Mouse (Mus musculus): Measurements from ENCODE around the gene Gm10840. TPM values are rescaled to one million over a fixed set of nuclear protein-coding genes. Genes with fewer than 3 reads are reported as not detected.
A peak's percentile ranks its signal among the peaks of the same experiment; 100 is the strongest.

Gene Gm10840
- total and polyA plus RNA-seq, 2 experiments: not detected

GRCm38 (mm10) chr11:106151219-106151618 is 9.4 kb upstream of the Gm10840 start:
- peaks cover 12% of the 10 kb centered on the region for H3K4me1 ChIP-seq (ENCODE audit: control insufficient read depth, insufficient read depth, low read length)
- no peak overlapping the region for H3K4me3 ChIP-seq (ENCODE audit: insufficient read depth, low read depth, low read length)
- no peaks in the 10 kb centered on the region for H3K27me3 ChIP-seq (ENCODE audit: control insufficient read depth, insufficient read depth, low read length)
- H3K36me3 ChIP-seq (ENCODE audit: control insufficient read depth, insufficient read depth, low read length): peaks cover 39% of the 10 kb centered on the region
- DNase-seq (ENCODE audit: extremely low read depth, low read depth, low spot score): peak; percentile 41
- 40% methylated on average over 3 of the region's 3 CpGs for WGBS
- H3K9ac ChIP-seq (ENCODE audit: low read depth, low read length): no peak overlapping the region
- TF ChIP-seq POLR2A (IDR thresholded peaks at IDR 0.05; ENCODE audit: extremely low read depth, insufficient read depth, low read length): no peak
- no peak for TF ChIP-seq CTCF (IDR thresholded peaks at IDR 0.05; ENCODE audit: low read depth, low read length)
- no peak overlapping the region for H3K27ac ChIP-seq (replicated peaks; ENCODE audit: insufficient read depth, low read depth, low read length)
- H3K79me2 ChIP-seq (ENCODE audit: control insufficient read depth, insufficient read depth, low read length): no peaks in the 10 kb centered on the region

- no peak overlapping the region for H3K4me3 ChIP-seq (ENCODE audit: insufficient read depth, low read depth, low read length)
- WGBS: 92% methylated on average over 8 of the region's 8 CpGs
- DNase-seq (ENCODE audit: extremely low read depth, low read depth, low spot score): no peak
These were observed 8.5 kb upstream of the Gm10840 start for GRCm38 (mm10) chr11:106152132-106152531.

GRCm38 (mm10) chr11:106154091-106154490 is 6.6 kb upstream of the Gm10840 start:
- no peak overlapping the region for H3K27ac ChIP-seq (replicated peaks; ENCODE audit: insufficient read depth, low read depth, low read length)
- H3K36me3 ChIP-seq (ENCODE audit: control insufficient read depth, insufficient read depth, low read length): peaks cover 23% of the 10 kb centered on the region; the same call in 1 of the 2 replicates
- peaks cover 12% of the 10 kb centered on the region for H3K4me1 ChIP-seq (ENCODE audit: control insufficient read depth, insufficient read depth, low read length)
- H3K9ac ChIP-seq (ENCODE audit: low read depth, low read length): no peak overlapping the region
- DNase-seq (ENCODE audit: extremely low read depth, low read depth, low spot score): no peak
- 87% methylated on average over 5 of the region's 5 CpGs for WGBS
- no peaks in the 10 kb centered on the region for H3K27me3 ChIP-seq (ENCODE audit: control insufficient read depth, insufficient read depth, low read length)
- H3K79me2 ChIP-seq (ENCODE audit: control insufficient read depth, insufficient read depth, low read length): no peaks in the 10 kb centered on the region
- H3K4me3 ChIP-seq (ENCODE audit: insufficient read depth, low read depth, low read length): no peak overlapping the region
- no peak for TF ChIP-seq CTCF (IDR thresholded peaks at IDR 0.05; ENCODE audit: low read depth, low read length)
- no peak for TF ChIP-seq POLR2A (IDR thresholded peaks at IDR 0.05; ENCODE audit: extremely low read depth, insufficient read depth, low read length)

More at GRCm38 (mm10) chr11:106152132-106152531, 8.5 kb upstream of the Gm10840 start:
- Histone ChIP-seq H3K27ac (replicated peaks; ENCODE audit: insufficient read depth, low read depth, low read length) (no peak overlapping the region), H3K79me2 (ENCODE audit: control insufficient read depth, insufficient read depth, low read length) (no peaks in the 10 kb centered on the region), H3K4me1 (ENCODE audit: control insufficient read depth, insufficient read depth, low read length) (peaks cover 12% of the 10 kb centered on the region), H3K27me3 (ENCODE audit: control insufficient read depth, insufficient read depth, low read length) (no peaks in the 10 kb centered on the region), H3K36me3 (ENCODE audit: control insufficient read depth, insufficient read depth, low read length) (peaks cover 37% of the 10 kb centered on the region), H3K9ac (ENCODE audit: low read depth, low read length) (no peak overlapping the region)
- TF ChIP-seq POLR2A (IDR thresholded peaks at IDR 0.05; ENCODE audit: extremely low read depth, insufficient read depth, low read length) (no peak), CTCF (IDR thresholded peaks at IDR 0.05; ENCODE audit: low read depth, low read length) (no peak)

GRCm38 (mm10) chr11:106154770-106155169 is 5.9 kb upstream of the Gm10840 start:
- H3K9ac ChIP-seq (ENCODE audit: low read depth, low read length): no peak overlapping the region
- no peak for TF ChIP-seq CTCF (IDR thresholded peaks at IDR 0.05; ENCODE audit: low read depth, low read length)
- no peak for TF ChIP-seq POLR2A (IDR thresholded peaks at IDR 0.05; ENCODE audit: extremely low read depth, insufficient read depth, low read length)

GRCm38 (mm10) chr11:106155761-106156160 is 4.9 kb upstream of the Gm10840 start:
- H3K27me3 ChIP-seq (ENCODE audit: control insufficient read depth, insufficient read depth, low read length): no peaks in the 10 kb centered on the region
- WGBS: 67% methylated on average over 3 of the region's 3 CpGs
- DNase-seq (ENCODE audit: extremely low read depth, low read depth, low spot score): no peak
- no peak overlapping the region for H3K27ac ChIP-seq (replicated peaks; ENCODE audit: insufficient read depth, low read depth, low read length)
- peaks cover 9% of the 10 kb centered on the region; the same call in 1 of the 2 replicates for H3K36me3 ChIP-seq (ENCODE audit: control insufficient read depth, insufficient read depth, low read length)
- H3K4me3 ChIP-seq (ENCODE audit: insufficient read depth, low read depth, low read length): no peak overlapping the region
- H3K9ac ChIP-seq (ENCODE audit: low read depth, low read length): no peak overlapping the region
- H3K4me1 ChIP-seq (ENCODE audit: control insufficient read depth, insufficient read depth, low read length): peaks cover 13% of the 10 kb centered on the region
- TF ChIP-seq POLR2A (IDR thresholded peaks at IDR 0.05; ENCODE audit: extremely low read depth, insufficient read depth, low read length) (no peak), CTCF (IDR thresholded peaks at IDR 0.05; ENCODE audit: low read depth, low read length) (no peak)
- H3K79me2 ChIP-seq (ENCODE audit: control insufficient read depth, insufficient read depth, low read length): no peaks in the 10 kb centered on the region

More at GRCm38 (mm10) chr11:106154770-106155169, 5.9 kb upstream of the Gm10840 start:
- Histone ChIP-seq H3K79me2 (ENCODE audit: control insufficient read depth, insufficient read depth, low read length) (no peaks in the 10 kb centered on the region), H3K27ac (replicated peaks; ENCODE audit: insufficient read depth, low read depth, low read length) (peak overlapping the region; percentile 56), H3K27me3 (ENCODE audit: control insufficient read depth, insufficient read depth, low read length) (no peaks in the 10 kb centered on the region), H3K36me3 (ENCODE audit: control insufficient read depth, insufficient read depth, low read length) (peaks cover 17% of the 10 kb centered on the region; the same call in 1 of the 2 replicates), H3K4me1 (ENCODE audit: control insufficient read depth, insufficient read depth, low read length) (peaks cover 12% of the 10 kb centered on the region), H3K4me3 (ENCODE audit: insufficient read depth, low read depth, low read length) (no peak overlapping the region)
- 51% methylated on average over 2 of the region's 2 CpGs for WGBS
- DNase-seq (ENCODE audit: extremely low read depth, low read depth, low spot score): peak; percentile 87

- Histone ChIP-seq H3K4me3 (ENCODE audit: insufficient read depth, low read depth, low read length) (no peak overlapping the region), H3K36me3 (ENCODE audit: control insufficient read depth, insufficient read depth, low read length) (peaks cover 5% of the 10 kb centered on the region; the same call in 1 of the 2 replicates), H3K4me1 (ENCODE audit: control insufficient read depth, insufficient read depth, low read length) (peaks cover 16% of the 10 kb centered on the region), H3K79me2 (ENCODE audit: control insufficient read depth, insufficient read depth, low read length) (no peaks in the 10 kb centered on the region), H3K9ac (ENCODE audit: low read depth, low read length) (no peak overlapping the region), H3K27ac (replicated peaks; ENCODE audit: insufficient read depth, low read depth, low read length) (no peak overlapping the region), H3K27me3 (ENCODE audit: control insufficient read depth, insufficient read depth, low read length) (no peaks in the 10 kb centered on the region)
- DNase-seq (ENCODE audit: extremely low read depth, low read depth, low spot score): no peak
- no peak for TF ChIP-seq POLR2A (IDR thresholded peaks at IDR 0.05; ENCODE audit: extremely low read depth, insufficient read depth, low read length)
- TF ChIP-seq CTCF (IDR thresholded peaks at IDR 0.05; ENCODE audit: low read depth, low read length): no peak
- WGBS: 86% methylated on average over 1 of the region's 1 CpGs
These were observed 4.4 kb upstream of the Gm10840 start for GRCm38 (mm10) chr11:106156257-106156656.

Measured in liver, adult 2 months (tissue).